Mouse (Mus musculus) ovary, postnatal 36 days (tissue): ENCODE results near the gene Slc5a7.

ENCODE experiments used
- DNase-seq: peaks from one replicate; pipeline ENCODE4 v3.0.0; 2022; ENCODE audit warnings: low spot score, mixed read lengths

The Slc5a7 gene

GRCm38 (mm10) chr17:54298934-54299333 is at the start of gene Slc5a7:
Gene Slc5a7 (minus strand): TSS chr17:54299034.
- no peak for DNase-seq

DNA sequence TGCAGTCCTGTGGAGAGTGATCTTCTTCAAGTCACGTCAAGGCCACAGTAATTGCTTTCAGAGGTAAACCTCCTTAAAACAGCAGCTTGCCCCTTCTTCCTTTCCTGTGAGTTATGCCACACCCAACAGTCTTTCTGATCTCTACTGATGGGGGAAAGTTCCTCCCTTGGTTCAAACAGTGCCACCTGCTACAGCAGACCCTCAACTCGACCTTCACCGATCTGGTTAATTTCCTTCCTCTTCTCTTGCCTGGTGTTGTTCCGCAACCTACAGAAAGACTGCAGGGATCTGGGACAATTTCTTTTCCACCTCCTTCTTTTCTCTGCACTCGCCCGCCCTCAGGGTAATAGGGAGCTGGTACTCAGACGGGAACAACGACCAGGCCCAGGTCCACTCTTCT is 48.8 kb upstream of the Slc5a7 start:
- DNase-seq: no peak

- DNase-seq: no peak
These were observed 44.6 kb upstream of the Slc5a7 start for GRCm38 (mm10) chr17:54343395-54343794.

DNA sequence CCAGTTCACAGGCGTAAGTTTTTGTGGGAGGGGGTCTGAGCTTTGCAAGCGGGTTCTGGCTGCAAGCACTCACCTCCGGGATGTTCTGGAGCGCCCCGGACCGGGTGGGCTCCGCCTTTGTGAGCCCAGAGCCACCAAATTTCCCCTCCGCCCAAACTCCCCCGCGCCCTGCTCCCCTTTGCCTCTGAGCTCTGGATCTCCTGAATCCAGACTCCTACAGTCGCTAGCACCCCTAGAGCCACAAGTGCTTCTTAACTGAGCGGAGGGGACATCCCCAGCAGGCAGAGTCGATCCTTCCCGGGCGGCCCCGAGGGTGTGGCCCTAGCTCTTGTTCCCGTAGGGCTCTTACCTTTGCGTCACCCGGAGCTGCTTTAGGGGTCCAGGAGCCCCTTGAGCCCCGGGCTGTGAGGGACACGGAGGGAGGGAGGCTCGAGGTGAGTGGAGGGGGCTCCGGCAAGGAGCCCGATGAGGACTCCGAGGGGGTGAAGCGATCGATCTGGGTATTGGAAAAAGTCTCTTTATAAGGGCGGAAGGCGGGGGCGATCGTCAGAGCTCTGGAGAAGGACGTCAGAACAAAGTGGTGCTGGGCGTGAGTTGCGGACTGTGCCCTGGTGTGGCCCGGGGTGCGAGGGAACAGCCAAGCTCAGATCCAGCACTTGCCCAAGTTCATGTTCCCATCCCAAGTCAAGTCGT is 456 bp downstream of the Slc5a7 start:
- DNase-seq: peak; percentile 16

DNA sequence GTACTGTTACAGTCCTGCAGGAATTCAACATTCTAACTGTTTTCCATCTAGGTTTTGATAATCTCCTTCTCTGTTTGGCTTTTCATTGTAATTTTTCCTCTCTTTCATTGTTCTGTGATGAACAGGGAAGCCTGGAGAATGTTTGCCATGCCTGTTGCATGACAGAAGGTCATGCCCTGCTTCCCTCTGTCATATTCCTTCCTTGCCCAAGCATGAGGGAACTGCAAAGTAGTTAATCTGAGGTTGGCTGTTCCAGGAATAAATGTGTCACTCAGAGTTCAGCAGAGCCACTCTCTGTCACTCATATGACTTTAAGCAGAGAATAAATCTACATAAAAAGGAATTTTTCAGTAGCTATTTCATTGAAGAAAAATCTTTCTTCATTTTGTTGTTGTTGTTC is 48.1 kb downstream of the Slc5a7 start:
- no peak for DNase-seq

DNA sequence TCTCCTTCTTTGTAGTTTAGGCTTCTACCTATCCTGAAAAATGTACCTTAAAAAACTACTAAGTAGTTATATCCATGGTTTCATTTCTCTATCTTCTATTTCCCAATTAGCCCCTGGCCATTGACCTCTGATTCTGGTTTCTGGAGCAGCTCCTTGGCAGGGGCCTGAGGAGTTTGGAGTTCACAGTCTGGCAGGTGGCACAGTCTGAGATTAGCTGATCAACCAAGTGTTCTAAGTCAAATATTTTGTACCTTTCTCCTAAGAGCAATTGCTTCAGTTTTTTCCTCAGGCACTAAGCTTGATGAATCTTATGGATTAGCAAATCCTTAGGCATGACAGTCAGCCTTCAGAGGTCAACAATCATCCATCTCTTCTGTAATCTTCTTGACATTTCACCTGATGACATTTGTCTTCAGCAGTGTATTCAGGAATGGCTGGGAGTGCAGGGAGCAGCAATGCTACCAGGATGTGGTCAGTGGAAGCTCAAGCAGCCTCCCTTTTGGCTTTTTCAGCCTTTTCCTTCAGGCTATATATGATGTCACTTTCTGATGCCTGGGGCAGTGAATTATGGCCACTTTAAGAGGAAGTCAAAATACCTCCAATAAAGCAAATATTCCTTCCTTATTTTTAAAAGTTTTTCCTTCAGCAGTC is 55.1 kb downstream of the Slc5a7 start:
- DNase-seq: no peak

GRCm38 (mm10) chr17:54239435-54239834 is 59.4 kb downstream of the Slc5a7 start:
- DNase-seq: no peak
